Mouse (Mus musculus) frontal cortex, postnatal 14 days (tissue): ENCODE measurements around the gene Marco.
A peak's percentile ranks its signal among the peaks of the same experiment; 100 is the strongest.

Source experiments
- DNase-seq, 2 experiments: peaks; one replicate each; pipeline ENCODE4 v3.0.0; 2022; ENCODE audit warnings: low spot score in 2 of 2

Marco gene

GRCm38 (mm10) chr1:120504924-120505323 is at the start of gene Marco:
Gene Marco (minus strand): TSS chr1:120505024.
- DNase-seq, result no peak

GRCm38 (mm10) chr1:120539506-120540029 is 34.7 kb upstream of the Marco start:
- DNase-seq, result no peak

- no peak for DNase-seq
Observed at GRCm38 (mm10) chr1:120536998-120537397, 32.2 kb upstream of the Marco start.

- no peak for DNase-seq
Observed at GRCm38 (mm10) chr1:120535919-120536318, 31.1 kb upstream of the Marco start.

- no peak for DNase-seq
Observed at GRCm38 (mm10) chr1:120532321-120532916, 27.6 kb upstream of the Marco start.

GRCm38 (mm10) chr1:120531770-120532169 is 26.9 kb upstream of the Marco start:
- DNase-seq, result no peak

- DNase-seq, result no peak
Observed at GRCm38 (mm10) chr1:120529881-120530280, 25.1 kb upstream of the Marco start.

GRCm38 (mm10) chr1:120517618-120518017 is 12.8 kb upstream of the Marco start:
- DNase-seq, result no peak

GRCm38 (mm10) chr1:120510311-120510710 is 5.5 kb upstream of the Marco start:
- no peak for DNase-seq

- DNase-seq, result no peak
Observed at GRCm38 (mm10) chr1:120508976-120509375, 4.2 kb upstream of the Marco start.

GRCm38 (mm10) chr1:120504046-120504710 is 646 bp downstream of the Marco start:
- DNase-seq, result no peak

GRCm38 (mm10) chr1:120501496-120501895 is 3.3 kb downstream of the Marco start:
- DNase-seq, result no peak

GRCm38 (mm10) chr1:120498036-120498435 is 6.8 kb downstream of the Marco start:
- DNase-seq, result no peak

GRCm38 (mm10) chr1:120480937-120481336 is 23.9 kb downstream of the Marco start:
- no peak for DNase-seq

- DNase-seq, result no peak
Observed at GRCm38 (mm10) chr1:120474825-120475224, 30.0 kb downstream of the Marco start.

GRCm38 (mm10) chr1:120468891-120469290 is 35.9 kb downstream of the Marco start:
- DNase-seq, result peak; percentile 5 to 37

GRCm38 (mm10) chr1:120467323-120467722 is 37.5 kb downstream of the Marco start:
- DNase-seq, result no peak

GRCm38 (mm10) chr1:120466751-120467150 is 38.1 kb downstream of the Marco start:
- no peak for DNase-seq

GRCm38 (mm10) chr1:120459032-120459431 is 45.8 kb downstream of the Marco start:
- DNase-seq, result no peak

GRCm38 (mm10) chr1:120458524-120458923 is 46.3 kb downstream of the Marco start:
- DNase-seq, result no peak

GRCm38 (mm10) chr1:120451486-120452270 is 53.1 kb downstream of the Marco start:
- DNase-seq, result no peak

GRCm38 (mm10) chr1:120449662-120450061 is 55.2 kb downstream of the Marco start:
- no peak for DNase-seq

GRCm38 (mm10) chr1:120443228-120443639 is 61.6 kb downstream of the Marco start:
- DNase-seq, result no peak
